Mouse (Mus musculus): ENCODE results near the gene Mpp2. TPM values are rescaled to one million over a fixed set of nuclear protein-coding genes. Genes with fewer than 3 reads are reported as not detected.

Mpp2 gene
- total RNA-seq, 4 experiments from 2014 or later: 126 to 142 (median 135) TPM

DNA sequence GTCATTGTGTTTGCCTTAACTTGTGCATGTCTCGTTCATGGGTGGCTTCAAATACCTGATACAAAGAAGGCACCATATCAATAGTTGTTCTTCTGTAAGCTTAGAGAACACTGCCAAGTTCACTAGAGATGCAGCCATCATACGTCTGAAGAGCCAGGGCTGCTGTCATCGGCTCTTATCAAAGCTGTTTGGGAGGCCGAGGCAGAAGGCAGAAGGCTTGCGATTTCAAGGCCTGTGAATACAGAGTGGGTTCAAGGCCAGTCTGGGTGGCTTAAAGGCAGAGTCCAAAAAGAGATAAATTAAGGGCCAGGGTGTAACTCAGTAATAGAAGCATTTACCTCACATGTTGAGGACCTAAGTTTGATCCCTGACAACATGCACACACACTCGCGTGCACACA is 52.0 kb downstream of the Mpp2 start:
- no peak for DNase-seq (ENCODE audit: low spot score in 2 of 2)

DNA sequence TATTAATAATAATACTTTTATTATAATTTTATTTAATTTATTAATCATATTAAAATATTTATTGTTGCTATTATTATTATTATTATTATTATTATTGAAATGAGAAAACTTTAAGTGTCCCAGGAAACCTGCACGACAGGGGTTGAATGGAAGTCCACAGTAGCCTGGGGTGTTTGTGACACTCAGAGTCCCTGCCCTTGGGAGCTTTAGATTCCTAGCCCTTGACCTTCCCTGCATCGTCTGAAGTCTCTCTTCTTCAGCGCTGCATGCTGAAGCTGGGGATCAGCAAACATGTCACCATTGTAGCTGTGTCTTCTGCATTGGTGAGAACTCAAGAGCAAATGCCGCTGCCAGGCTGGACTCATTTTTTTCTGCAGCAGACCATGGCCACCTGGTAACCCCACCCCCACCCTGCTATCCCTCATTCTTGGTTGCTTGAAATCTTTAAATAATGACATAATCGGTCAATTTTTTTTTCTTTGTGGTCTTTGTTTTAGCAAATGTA is 52.8 kb downstream of the Mpp2 start:
- DNase-seq (ENCODE audit: low spot score in 2 of 2): no peak

- DNase-seq (ENCODE audit: low spot score in 2 of 2): no peak
These were observed 53.4 kb downstream of the Mpp2 start for GRCm38 (mm10) chr11:102034887-102035286.

- no peak for DNase-seq (ENCODE audit: low spot score in 2 of 2)
These were observed 55.2 kb downstream of the Mpp2 start for GRCm38 (mm10) chr11:102033055-102033591.

DNA sequence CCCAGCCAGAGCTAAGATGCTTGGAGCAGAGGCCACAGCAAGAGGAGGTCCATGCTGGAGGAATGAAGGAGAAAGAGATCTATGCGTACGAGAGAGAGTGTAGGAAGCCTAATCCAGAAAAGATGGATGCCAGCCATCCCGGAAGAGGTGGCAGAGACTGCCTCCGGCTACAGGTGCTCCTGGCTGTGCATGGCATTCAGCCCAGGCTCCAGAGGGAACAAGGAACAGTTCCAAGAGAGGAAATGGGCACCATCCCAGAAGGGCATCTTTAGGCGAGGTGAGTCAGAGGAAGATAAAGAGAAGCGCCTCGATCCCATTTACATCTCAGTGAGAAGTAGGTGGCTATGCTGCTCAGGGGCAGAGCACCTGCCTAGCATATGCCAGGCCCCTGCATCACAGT is 57.2 kb downstream of the Mpp2 start:
- DNase-seq (ENCODE audit: low spot score in 2 of 2): peak in 1 of 2 experiments; percentile 59

- DNase-seq (ENCODE audit: low spot score in 2 of 2): no peak
These were observed 58.3 kb downstream of the Mpp2 start for GRCm38 (mm10) chr11:102029966-102030365.

- DNase-seq (ENCODE audit: low spot score in 2 of 2): no peak
These were observed 59.0 kb downstream of the Mpp2 start for GRCm38 (mm10) chr11:102029304-102029703.

DNA sequence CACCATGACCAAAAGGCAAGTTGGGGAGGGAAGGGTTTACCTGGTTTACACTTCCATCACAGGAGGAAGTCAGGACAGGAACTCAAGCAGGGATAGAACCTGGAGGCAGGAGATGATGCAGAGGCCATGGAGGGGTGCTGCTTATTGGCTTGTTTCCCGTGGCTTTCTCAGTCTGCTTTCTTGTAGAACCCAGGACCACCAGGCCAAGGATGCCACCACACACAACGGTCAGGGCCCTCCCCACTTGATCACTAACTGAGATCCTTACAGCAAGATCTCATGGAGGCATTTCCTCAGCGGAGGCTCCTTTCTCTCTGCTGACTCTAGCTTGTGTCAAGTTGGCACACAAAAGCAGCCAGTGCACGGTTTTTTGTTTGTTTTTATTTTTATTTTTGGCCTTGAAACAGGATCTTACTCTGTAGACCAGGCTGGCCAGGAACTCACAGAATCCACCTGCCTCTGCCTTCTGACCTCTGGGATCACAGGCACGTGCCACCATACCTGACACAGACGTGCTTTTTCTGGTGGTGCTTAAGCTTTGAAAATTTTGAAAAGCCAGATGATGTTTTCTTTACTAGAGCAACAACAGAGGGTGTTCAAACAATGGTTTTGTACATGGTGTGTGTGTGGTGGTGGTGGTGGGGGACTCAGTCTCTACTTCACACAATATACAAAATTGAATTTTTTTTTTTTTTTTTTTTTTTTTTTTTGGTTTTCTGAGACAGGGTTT is 60.1 kb downstream of the Mpp2 start, which contains the start of gene Mpp3:
Gene Mpp3, minus strand, starts transcription at position 375 of the 730 bp plus-strand sequence.
- DNase-seq (ENCODE audit: low spot score in 2 of 2): no peak

DNA sequence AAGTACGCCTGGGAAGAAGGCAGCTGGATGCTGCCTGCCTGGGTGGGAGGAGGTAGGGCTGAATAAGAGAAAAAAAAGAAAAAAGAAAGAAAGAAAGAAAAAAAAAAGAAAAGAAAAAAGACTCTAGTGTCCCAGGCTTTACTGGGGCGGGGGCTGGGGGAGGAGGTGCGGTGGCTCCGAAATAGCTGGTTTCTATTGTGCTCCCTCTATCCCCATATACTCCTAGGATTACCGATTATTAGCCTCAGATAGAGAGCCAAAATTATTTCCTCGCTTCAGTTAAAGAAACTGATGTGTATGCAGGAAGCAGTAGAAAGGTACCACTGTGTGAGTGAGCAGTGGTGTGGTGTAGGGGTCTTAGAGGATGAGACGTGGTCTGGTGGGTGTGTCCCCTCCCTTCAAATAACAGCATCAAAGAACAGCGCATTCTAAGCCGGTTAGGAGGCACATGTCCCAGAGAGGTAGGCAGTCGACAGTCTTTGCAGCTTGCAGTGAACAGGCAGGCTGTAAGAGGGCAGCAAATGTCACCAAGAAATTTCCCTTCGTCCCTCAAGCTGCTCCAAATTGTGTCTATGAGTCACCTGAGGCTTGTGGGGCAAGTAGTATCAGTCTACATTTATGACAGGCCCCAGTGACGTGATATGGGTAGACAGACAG is 60.8 kb downstream of the Mpp2 start:
- no peak for DNase-seq (ENCODE audit: low spot score in 2 of 2)

- DNase-seq (ENCODE audit: low spot score in 2 of 2): peak; percentile 43 to 49
These were observed 61.5 kb downstream of the Mpp2 start for GRCm38 (mm10) chr11:102026694-102027360.

- no peak for DNase-seq (ENCODE audit: low spot score in 2 of 2)
These were observed 62.2 kb downstream of the Mpp2 start for GRCm38 (mm10) chr11:102025991-102026660.

GRCm38 (mm10) chr11:102025354-102025753 is 63.0 kb downstream of the Mpp2 start:
- no peak for DNase-seq (ENCODE audit: low spot score in 2 of 2)

GRCm38 (mm10) chr11:102024875-102025274 is 63.4 kb downstream of the Mpp2 start:
- no peak for DNase-seq (ENCODE audit: low spot score in 2 of 2)

- DNase-seq (ENCODE audit: low spot score in 2 of 2): no peak
These were observed 64.1 kb downstream of the Mpp2 start for GRCm38 (mm10) chr11:102024084-102024758.

GRCm38 (mm10) chr11:102023406-102023805 is 64.9 kb downstream of the Mpp2 start:
- DNase-seq (ENCODE audit: low spot score in 2 of 2): peak in 1 of 2 experiments; percentile 70

DNA sequence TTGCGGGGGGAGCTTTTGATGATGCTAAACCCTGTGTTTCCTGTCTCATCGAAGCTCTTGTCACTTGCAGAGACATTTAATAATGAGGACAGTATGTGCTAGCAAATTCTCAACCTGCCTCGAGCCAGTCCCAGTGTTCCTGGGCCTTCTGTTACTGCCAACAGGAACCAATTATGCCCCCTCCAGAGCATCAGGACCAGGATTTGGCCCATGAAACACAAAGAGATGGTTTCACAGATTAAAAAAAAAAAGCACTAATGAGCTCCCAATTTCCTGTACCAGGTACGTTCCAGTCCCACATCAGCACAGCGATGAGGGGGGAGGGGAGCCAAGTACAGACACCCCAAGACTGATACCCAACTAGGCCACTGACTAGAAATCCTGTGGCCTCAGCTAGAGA is 67.1 kb downstream of the Mpp2 start:
- DNase-seq (ENCODE audit: low spot score in 2 of 2): no peak

GRCm38 (mm10) chr11:102019736-102020135 is 68.6 kb downstream of the Mpp2 start:
- no peak for DNase-seq (ENCODE audit: low spot score in 2 of 2)

DNA sequence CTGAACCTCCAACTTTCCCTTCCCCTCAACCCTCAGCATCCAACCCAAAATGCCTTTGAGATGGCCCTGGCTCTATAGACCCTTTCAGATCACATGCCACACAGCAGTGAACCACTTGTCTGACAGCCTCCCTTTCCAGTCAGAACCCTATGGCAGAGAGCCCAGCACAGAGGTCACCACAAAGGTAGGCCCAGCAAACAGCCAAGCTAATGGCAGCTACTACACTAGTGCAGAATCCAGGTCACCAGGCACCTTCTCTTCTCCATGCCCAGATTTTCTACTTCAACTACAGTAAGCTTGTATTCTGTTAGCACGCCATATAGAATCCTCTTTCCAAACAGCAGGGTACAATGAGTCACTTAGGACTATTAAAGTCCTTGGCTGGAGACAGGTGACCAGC is 72.2 kb downstream of the Mpp2 start:
- DNase-seq (ENCODE audit: low spot score in 2 of 2): no peak

DNA sequence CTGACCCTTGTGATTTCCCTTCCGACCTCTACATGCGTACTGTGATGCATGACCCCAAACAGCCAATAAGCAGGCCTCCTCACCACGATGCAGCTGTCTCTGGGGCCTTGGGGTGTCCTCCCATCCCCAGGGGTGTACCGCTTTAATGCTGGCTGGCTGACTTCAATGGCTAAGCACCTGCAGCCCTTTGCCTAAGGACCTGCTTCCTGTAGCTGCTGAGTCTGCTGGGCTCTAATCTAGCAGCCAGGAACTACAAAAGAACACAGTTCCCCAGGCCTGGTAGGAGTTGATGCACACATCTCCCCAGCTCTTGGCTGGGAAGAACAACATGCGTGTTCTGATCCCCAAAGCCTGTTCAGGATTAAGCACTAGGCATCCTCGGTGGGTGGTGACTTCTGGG is 72.8 kb downstream of the Mpp2 start:
- no peak for DNase-seq (ENCODE audit: low spot score in 2 of 2)

GRCm38 (mm10) chr11:102013201-102013600 is 75.1 kb downstream of the Mpp2 start:
- no peak for DNase-seq (ENCODE audit: low spot score in 2 of 2)

- DNase-seq (ENCODE audit: low spot score in 2 of 2): no peak
These were observed 76.8 kb downstream of the Mpp2 start for GRCm38 (mm10) chr11:102011510-102011909.
